Mouse (Mus musculus) MEL (cell line): ENCODE measurements around the gene Il11ra1. TPM values are rescaled to one million over a fixed set of nuclear protein-coding genes. Genes with fewer than 3 reads are reported as not detected.

ENCODE experiments used
- DNase-seq: peaks from one replicate; pipeline ENCODE4 v3.0.0; 2011; ENCODE audit warnings: low read depth, low spot score
- H3K27ac ChIP-seq: 2 replicates; pipeline ENCODE4 v1.5.1; 2012; ENCODE audit warnings: low read depth, mild to moderate bottlenecking, control low read depth, low read length, moderate library complexity; ENCODE audit not compliant: control insufficient read depth
- H3K27me3 ChIP-seq, 2 experiments: fragments of 150-350 bp in 1 of 2; sonication (generic) in 1 of 2; 2 replicates each; pipeline ENCODE4 v1.6.1; 2012; ENCODE audit warnings: low read length in 2 of 2, mild to moderate bottlenecking in 2 of 2, improper control_type of control experiment in 1 of 2, moderate library complexity in 1 of 2; ENCODE audit not compliant: insufficient read depth in 2 of 2, control insufficient read depth in 1 of 2
- H3K36me3 ChIP-seq, 2 experiments: 2 replicates each; pipeline ENCODE4 v1.6.1; 2012 to 2014; ENCODE audit warnings: low read length in 2 of 2, improper control_type of control experiment in 1 of 2, inconsistent platforms in 1 of 2, mild to moderate bottlenecking in 1 of 2; ENCODE audit not compliant: insufficient read depth in 2 of 2, control insufficient read depth in 1 of 2
- H3K4me1 ChIP-seq, 2 experiments: fragments of 150-350 bp in 1 of 2; sonication (generic) in 1 of 2; 2 replicates each; pipeline ENCODE4 v1.6.1; 2012; ENCODE audit warnings: low read length in 2 of 2, improper control_type of control experiment in 1 of 2, mild to moderate bottlenecking in 1 of 2; ENCODE audit not compliant: insufficient read depth in 2 of 2, control insufficient read depth in 1 of 2
- H3K4me3 ChIP-seq, 2 experiments: fragments of 150-350 bp in 1 of 2; sonication (generic) in 1 of 2; 2 replicates each; pipeline ENCODE4 v1.5.1; 2012; ENCODE audit warnings: low read depth in 2 of 2, low read length in 2 of 2, mild to moderate bottlenecking in 2 of 2, moderate library complexity in 2 of 2, control low read depth in 1 of 2, improper control_type of control experiment in 1 of 2; ENCODE audit not compliant: control insufficient read depth in 1 of 2, insufficient read depth in 1 of 2
- H3K79me2 ChIP-seq: 2 replicates; pipeline ENCODE4 v1.6.1; 2012; ENCODE audit warnings: mild to moderate bottlenecking, low read length, moderate library complexity; ENCODE audit not compliant: control insufficient read depth, poor library complexity, insufficient read depth
- H3K9ac ChIP-seq: 2 replicates; pipeline ENCODE4 v1.6.1; 2012; ENCODE audit warnings: low read depth, mild to moderate bottlenecking, control low read depth, low read length, moderate library complexity; ENCODE audit not compliant: control insufficient read depth, poor library complexity, severe bottlenecking
- H3K9me3 ChIP-seq: fragments of 150-350 bp; sonication (generic); replicated peaks from 2 replicates; pipeline ENCODE4 v1.6.1; 2012; ENCODE audit warnings: mild to moderate bottlenecking, low read length, improper control_type of control experiment, moderate library complexity; ENCODE audit not compliant: insufficient read depth
- BHLHE40 ChIP-seq: IDR thresholded peaks from 2 replicates; pipeline ENCODE4 v1.6.1; 2012; ENCODE audit warnings: low read depth, mild to moderate bottlenecking, inconsistent platforms, low read length, improper control_type of control experiment, borderline replicate concordance
- CTCF ChIP-seq, 3 experiments: IDR thresholded peaks in 2 of 3; conservative IDR thresholded peaks in 1 of 3; 2 replicates each; pipeline ENCODE4 v1.5.1; 2011 to 2012; ENCODE audit warnings: low read length in 3 of 3, low read depth in 2 of 3, mild to moderate bottlenecking in 2 of 3, improper control_type of control experiment in 1 of 3, inconsistent platforms in 1 of 3, mixed read lengths in 1 of 3, moderate library complexity in 1 of 3; ENCODE audit not compliant: control insufficient read depth in 1 of 3, insufficient read depth in 1 of 3, poor library complexity in 1 of 3, severe bottlenecking in 1 of 3
- E2F4 ChIP-seq: IDR thresholded peaks from 2 replicates; pipeline ENCODE4 v1.6.1; 2011; ENCODE audit warnings: low read depth, low read length, improper control_type of control experiment, borderline replicate concordance
- EP300 ChIP-seq, 2 experiments: IDR thresholded peaks; 2 replicates each; pipeline ENCODE4 v1.6.1; 2011; ENCODE audit warnings: improper control_type of control experiment in 2 of 2, low read length in 2 of 2, low read depth in 1 of 2, mild to moderate bottlenecking in 1 of 2
- ETS1 ChIP-seq: IDR thresholded peaks from 2 replicates; pipeline ENCODE4 v1.6.1; 2012; ENCODE audit warnings: low read depth, mild to moderate bottlenecking, inconsistent platforms, low read length, improper control_type of control experiment, moderate library complexity
- JUND ChIP-seq: IDR thresholded peaks from 2 replicates; pipeline ENCODE4 v1.6.1; 2011; ENCODE audit warnings: low read depth, mild to moderate bottlenecking, improper control_type of control experiment, low read length
- MAFK ChIP-seq: IDR thresholded peaks from 2 replicates; pipeline ENCODE4 v1.6.1; 2011; ENCODE audit warnings: low read depth, mild to moderate bottlenecking, low read length, improper control_type of control experiment, borderline replicate concordance
- MAX ChIP-seq: IDR thresholded peaks from 2 replicates; pipeline ENCODE4 v1.6.1; 2011; ENCODE audit warnings: low read length, improper control_type of control experiment
- MYB ChIP-seq: IDR thresholded peaks from 2 replicates; pipeline ENCODE4 v1.6.1; 2011; ENCODE audit warnings: mild to moderate bottlenecking, low read depth, low read length, improper control_type of control experiment
- MYC ChIP-seq: IDR thresholded peaks from 2 replicates; pipeline ENCODE4 v1.6.1; 2011; ENCODE audit warnings: low read depth, mild to moderate bottlenecking, low read length, improper control_type of control experiment, moderate library complexity
- POLR2AphosphoS2 ChIP-seq: IDR thresholded peaks from 2 replicates; pipeline ENCODE4 v1.6.1; 2011; ENCODE audit warnings: low read length, improper control_type of control experiment
- POLR2AphosphoS5 ChIP-seq: IDR thresholded peaks from 2 replicates; pipeline ENCODE4 v1.6.1; 2012; ENCODE audit warnings: low read depth, borderline replicate concordance, mild to moderate bottlenecking, inconsistent platforms, low read length, moderate library complexity, mixed read lengths
- RCOR1 ChIP-seq: IDR thresholded peaks from 2 replicates; pipeline ENCODE4 v1.6.1; 2012; ENCODE audit warnings: low read depth, mild to moderate bottlenecking, inconsistent platforms, low read length, improper control_type of control experiment
- SMC3 ChIP-seq: IDR thresholded peaks from 2 replicates; pipeline ENCODE4 v1.6.1; 2011; ENCODE audit warnings: low read depth, low read length, improper control_type of control experiment
- TAL1 ChIP-seq: IDR thresholded peaks from 2 replicates; pipeline ENCODE4 v1.6.1; 2012; ENCODE audit warnings: mild to moderate bottlenecking, inconsistent platforms, low read length, moderate library complexity, mixed read lengths
- UBTF ChIP-seq: IDR thresholded peaks from 2 replicates; pipeline ENCODE4 v1.6.1; 2012; ENCODE audit warnings: low read depth, mild to moderate bottlenecking, inconsistent platforms, low read length, improper control_type of control experiment, moderate library complexity, borderline replicate concordance; ENCODE audit not compliant: insufficient read depth
- USF2 ChIP-seq, 2 experiments: IDR thresholded peaks; 2 replicates each; pipeline ENCODE4 v1.6.1; 2011 to 2012; ENCODE audit warnings: improper control_type of control experiment in 2 of 2, low read length in 2 of 2, borderline replicate concordance in 1 of 2, inconsistent platforms in 1 of 2, low read depth in 1 of 2, mild to moderate bottlenecking in 1 of 2; ENCODE audit not compliant: insufficient read depth in 1 of 2
- ZC3H11A ChIP-seq: IDR thresholded peaks from 2 replicates; pipeline ENCODE4 v1.6.1; 2012; ENCODE audit warnings: low read depth, mild to moderate bottlenecking, inconsistent platforms, low read length, improper control_type of control experiment
- ZKSCAN1 ChIP-seq: IDR thresholded peaks from 2 replicates; pipeline ENCODE4 v1.6.1; 2012; ENCODE audit warnings: low read depth, mild to moderate bottlenecking, inconsistent platforms, low read length, improper control_type of control experiment, moderate library complexity
- ZMIZ1 ChIP-seq: IDR thresholded peaks from 2 replicates; pipeline ENCODE4 v1.6.1; 2012; ENCODE audit warnings: low read depth, mild to moderate bottlenecking, inconsistent platforms, low read length, improper control_type of control experiment, moderate library complexity
- ZNF384 ChIP-seq: IDR thresholded peaks from 2 replicates; pipeline ENCODE4 v1.6.1; 2012; ENCODE audit warnings: low read depth, mild to moderate bottlenecking, inconsistent platforms, low read length, improper control_type of control experiment
- polyA plus RNA-seq, 2 experiments: library from polyadenylated mRNA; stranded (reverse) in 1 of 2; unstranded in 1 of 2; fragments of >175 nt in 1 of 2; fragments of >200 nt in 1 of 2; gene quantifications; 2 replicates each; pipeline versions ENCODE4 v1.2.1 to v1.2.4; 2012; ENCODE audit warnings: low replicate concordance in 2 of 2, low read depth in 1 of 2; ENCODE audit not compliant: insufficient read length in 2 of 2, insufficient read depth in 1 of 2, missing spikeins in 1 of 2
- total RNA-seq: library from RNA; depleted of rRNA; stranded (reverse); fragments of 300-350 nt; gene quantifications from 2 replicates; pipeline ENCODE4 v1.2.3, GENCODE M21; 2012

Il11ra1 gene
- total and polyA plus RNA-seq, 3 experiments = 44.4 to 66.7 TPM; not detected in 1

GRCm38 (mm10) chr4:41677006-41677629 lies 22.7 kb upstream of the Il11ra1 start:
- TF ChIP-seq POLR2AphosphoS5 = no peak
- TF ChIP-seq MYC = no peak
- TF ChIP-seq UBTF = no peak
- TF ChIP-seq RCOR1 = no peak
- TF ChIP-seq POLR2AphosphoS2 = no peak
- TF ChIP-seq ZKSCAN1 = no peak
- TF ChIP-seq TAL1 = no peak
- no peak for TF ChIP-seq ZC3H11A
- Histone ChIP-seq H3K27ac (no peak overlapping the region), H3K9ac (no peak overlapping the region), H3K4me1 (no peaks in the 10 kb centered on the region), H3K79me2 (no peaks in the 10 kb centered on the region), H3K9me3 (no peaks in the 10 kb centered on the region), H3K4me3 (no peak overlapping the region), H3K36me3 (no peaks in the 10 kb centered on the region), H3K27me3 (no peaks in the 10 kb centered on the region; a peak in 1 of 4 replicates)
- DNase-seq = no peak

DNA sequence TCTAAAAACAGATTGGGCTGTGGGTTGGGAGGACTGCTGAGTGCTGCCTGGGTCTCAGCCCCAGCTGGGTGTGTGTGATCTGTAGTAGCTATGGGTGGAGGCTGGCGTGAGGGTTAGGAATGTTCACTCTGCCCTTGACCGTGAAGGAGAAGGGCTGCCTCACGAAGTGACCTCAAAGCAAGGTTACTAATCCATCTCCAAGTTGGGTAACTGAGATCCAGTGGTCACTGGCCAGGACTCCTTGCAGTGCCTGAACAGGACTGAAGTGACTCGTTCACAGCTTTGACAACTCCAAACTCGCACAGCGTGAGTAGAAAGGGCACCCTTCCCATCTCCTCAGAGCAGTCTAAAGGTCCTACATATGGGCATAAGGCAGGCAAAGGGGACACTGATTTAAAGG lies 20.9 kb upstream of the Il11ra1 start:
- no peak for TF ChIP-seq ZNF384
- no peak for TF ChIP-seq POLR2AphosphoS5
- TF ChIP-seq EP300 (IDR thresholded peaks at IDR 0.05; ENCODE audit: low read depth in 1 of 2, low read length in 2 of 2) = no peak
- no peak for TF ChIP-seq TAL1
- no peak for TF ChIP-seq ZMIZ1
- TF ChIP-seq BHLHE40 = no peak
- no peak for TF ChIP-seq E2F4
- TF ChIP-seq MYB = no peak
- no peak for TF ChIP-seq SMC3
- TF ChIP-seq ETS1 = no peak
- no peak for TF ChIP-seq ZC3H11A
- TF ChIP-seq USF2 (IDR thresholded peaks at IDR 0.05; ENCODE audit: borderline replicate concordance in 1 of 2, insufficient read depth in 1 of 2, low read depth in 1 of 2, low read length in 2 of 2) = no peak
- TF ChIP-seq JUND = no peak
- TF ChIP-seq CTCF (IDR thresholded peaks at IDR 0.05 in 2 of 3, conservative IDR thresholded peaks at IDR 0.05 in 1 of 3; ENCODE audit: control insufficient read depth in 1 of 3, insufficient read depth in 1 of 3, low read depth in 2 of 3, low read length in 3 of 3, poor library complexity in 1 of 3, severe bottlenecking in 1 of 3) = no peak
- TF ChIP-seq MAX = no peak
- no peak for TF ChIP-seq MAFK
- no peak overlapping the region for H3K9ac ChIP-seq
- no peaks in the 10 kb centered on the region for H3K27me3 ChIP-seq
- no peaks in the 10 kb centered on the region for H3K9me3 ChIP-seq
- no peak overlapping the region for H3K4me3 ChIP-seq
- DNase-seq = no peak
- no peaks in the 10 kb centered on the region for H3K79me2 ChIP-seq
- no peak overlapping the region for H3K27ac ChIP-seq
- no peaks in the 10 kb centered on the region for H3K4me1 ChIP-seq
- no peaks in the 10 kb centered on the region for H3K36me3 ChIP-seq
